Mouse (Mus musculus) cerebellum, adult 9-11 months (tissue): ENCODE results near the gene Gm5795.
"Not testable (repeated sequence)": the region's sequence is repeated elsewhere in the genome, so short reads cannot be mapped to it uniquely, and the experiment has no call there.

Source experiments
- DNase-seq: peaks from one replicate; pipeline ENCODE4 v3.0.0; 2022

Gene Gm5795

GRCm38 (mm10) chr14:3187955-3188354, at the start of gene Gm5795:
Gene Gm5795, plus strand, starts transcription at chr14:3188255.
- not testable (repeated sequence) for DNase-seq

DNA sequence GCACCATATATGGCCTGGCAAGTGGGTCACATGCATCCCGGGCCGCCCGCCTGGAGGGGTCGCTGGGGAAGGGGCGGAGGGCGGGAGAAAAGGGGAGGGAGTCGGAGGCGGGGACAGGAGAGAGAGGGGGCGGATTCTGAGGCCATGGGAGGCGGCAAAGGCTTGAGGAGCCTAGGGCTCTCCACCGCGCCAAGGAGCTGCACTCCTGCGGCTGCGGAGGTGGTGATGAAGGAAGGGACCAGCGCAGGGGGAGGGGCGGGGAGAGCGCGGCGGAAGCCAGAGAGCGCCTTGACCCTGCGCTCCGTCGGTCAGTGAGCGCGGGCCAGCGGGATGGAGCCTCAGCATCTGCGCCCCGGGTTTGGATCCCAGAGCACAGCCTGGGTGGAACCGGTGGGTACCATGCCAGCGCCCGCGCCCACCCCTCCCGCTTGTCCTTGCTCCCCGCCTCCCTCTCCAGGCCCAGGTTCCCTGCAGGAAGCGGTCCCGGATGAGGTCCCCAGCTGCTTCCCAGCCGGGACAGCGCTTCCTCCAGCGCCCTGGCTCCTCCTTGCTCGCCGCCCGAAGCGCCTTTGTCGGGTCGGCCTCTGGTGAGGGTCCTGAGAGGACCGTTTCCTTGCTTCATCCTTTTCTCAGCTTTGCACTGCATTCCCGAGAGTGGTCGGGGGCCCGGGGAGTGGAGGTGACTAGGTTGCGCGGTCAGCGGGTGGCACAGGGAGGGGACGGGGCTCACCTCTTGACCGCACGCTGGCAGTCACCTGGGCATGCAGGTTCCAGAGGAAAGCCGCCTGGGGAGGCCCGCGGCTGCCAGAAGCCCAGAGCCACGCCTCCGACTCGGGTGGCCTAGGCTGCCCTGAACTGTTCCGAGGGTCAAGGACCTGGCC, 20.5 kb downstream of the Gm5795 start, which contains the start of gene D830030K20Rik:
Gene D830030K20Rik, plus strand, starts transcription at position 217 of the 881 bp plus-strand sequence.
- DNase-seq, result peak; percentile 2

GRCm38 (mm10) chr14:3209367-3209766, 21.3 kb downstream of the Gm5795 start:
- DNase-seq, result peak; percentile 4
